In the genomic region with DNA sequence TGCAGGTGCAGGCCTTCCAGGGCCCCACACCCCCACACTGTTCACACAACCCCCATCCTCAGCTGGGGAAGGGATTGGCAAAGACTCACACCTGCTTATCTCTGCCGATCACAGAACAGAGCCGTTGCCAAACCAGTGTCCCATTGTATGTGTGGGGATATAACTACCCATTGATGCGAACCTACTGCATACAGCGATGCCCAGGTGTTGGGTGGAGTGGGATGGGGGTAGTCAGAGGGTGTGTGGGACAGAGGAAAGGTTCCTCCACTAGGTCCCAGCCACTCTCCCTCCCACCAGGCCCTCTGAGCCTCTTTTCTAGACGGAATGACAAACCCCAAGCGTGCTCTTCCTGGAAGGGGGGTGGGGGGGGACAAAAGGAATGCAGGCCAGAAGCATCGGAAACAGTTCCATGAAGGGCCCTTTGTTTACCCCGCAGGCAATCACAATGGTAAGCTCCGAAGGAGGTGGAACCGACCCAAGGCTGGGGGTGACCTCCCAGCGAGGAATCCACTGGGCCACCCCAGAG, we compare ENCODE assay signal across 10 mouse cellular contexts. TPM values are rescaled to one million over a fixed set of nuclear protein-coding genes. Genes with fewer than 3 reads are reported as not detected.
DNase-seq lines count a peak whose midpoint lies in the region; ATAC-seq and TF ChIP-seq lines count a peak whose summit lies in the region.
"Had no signal": no experiment of that assay in that cellular context is flagged by ENCODE, and none has a peak within 500 bp of the region (broad histone marks: within the 10 kb centered on the region; RNA-seq: fewer than 3 reads in every experiment).

Cpsf4l (minus strand) TSS at position 287 of the 526 bp plus-strand sequence.

- H3K9ac ChIP-seq in heart, embryonic 15.5 days = no peak within 1 kb of the TSS
- H3K9ac ChIP-seq in intestine, embryonic 16.5 days (ENCODE audit: low read depth, low read length) = peak within 1 kb of the TSS; percentile 62
- H3K9ac ChIP-seq: liver, embryonic 13.5 days had no signal

- no peaks in the 10 kb centered on the region for H3K27me3 ChIP-seq in heart, embryonic 15.5 days
- H3K27me3 ChIP-seq in intestine, embryonic 16.5 days (replicated peaks; ENCODE audit: control insufficient read depth, insufficient read depth, low read length) = no peaks in the 10 kb centered on the region

- ATAC-seq in heart, embryonic 15.5 days (replicated peaks; ENCODE audit: insufficient number of reproducible peaks, insufficient read depth, low FRiP score, low read depth) = no peak; the same call in 1 of the 2 replicates
- peak; percentile 47 for ATAC-seq in intestine, embryonic 16.5 days

- peak within 1 kb of the TSS; percentile 17; the same call in 1 of the 2 replicates for H3K4me3 ChIP-seq in heart, embryonic 15.5 days
- no peak within 1 kb of the TSS for H3K4me3 ChIP-seq in intestine, embryonic 16.5 days (ENCODE audit: low read length)
- no peak within 1 kb of the TSS for H3K4me3 ChIP-seq in olfactory bulb, adult 2 months (ENCODE audit: insufficient read depth, low read depth, low read length)
- H3K4me3 ChIP-seq: liver, embryonic 13.5 days had no signal

- peak within 1 kb of the TSS; percentile 8; the same call in 1 of the 2 replicates for H3K4me2 ChIP-seq in heart, embryonic 15.5 days
- peak within 1 kb of the TSS; percentile 17; the same call in 1 of the 2 replicates for H3K4me2 ChIP-seq in intestine, embryonic 16.5 days (ENCODE audit: low read depth, low read length)
- H3K4me2 ChIP-seq: liver, embryonic 13.5 days had no signal

- DNase-seq in heart, postnatal 4 days = no peak
- DNase-seq in embryo, embryonic 11 days = peak; percentile 69
- DNase-seq in left cerebral cortex, postnatal 10 days (ENCODE audit: extremely low spot score in 1 of 2, low spot score in 2 of 2) = no peak
- DNase-seq in natural killer cell, adult 2 months (ENCODE audit: low spot score in 2 of 2) = no peak
- DNase-seq in urinary bladder, postnatal 25 days (ENCODE audit: low spot score) = no peak
- DNase-seq: liver, embryonic 13.5 days had no signal

- no peak for TF ChIP-seq CTCF in olfactory bulb, adult 2 months (IDR thresholded peaks at IDR 0.05; ENCODE audit: insufficient read depth, low read depth, low read length)

- H3K36me3 ChIP-seq in heart, embryonic 15.5 days = no peaks in the 10 kb centered on the region
- no peaks in the 10 kb centered on the region for H3K36me3 ChIP-seq in intestine, embryonic 16.5 days (ENCODE audit: control insufficient read depth, insufficient read depth, low read length)
- H3K36me3 ChIP-seq: G1E; liver, embryonic 13.5 days had no signal

- no peak for TF ChIP-seq POLR2A in olfactory bulb, adult 2 months (IDR thresholded peaks at IDR 0.05; ENCODE audit: insufficient read depth, low read depth, low read length)

- WGBS in heart, embryonic 15.5 days = 18% methylated on average over 11 of the region's 11 CpGs
- WGBS in intestine, embryonic 16.5 days = 29% methylated on average over 11 of the region's 11 CpGs
- 44% methylated on average over 11 of the region's 11 CpGs for WGBS in olfactory bulb, adult 2 months

- no peaks in the 10 kb centered on the region for H3K9me3 ChIP-seq in heart, embryonic 15.5 days (replicated peaks)
- no peaks in the 10 kb centered on the region for H3K9me3 ChIP-seq in intestine, embryonic 16.5 days (ENCODE audit: control insufficient read depth, low read length)
- H3K9me3 ChIP-seq: G1E; liver, embryonic 13.5 days had no signal

- intact Hi-C loops in left cerebral cortex, postnatal 10 days (cut with DNase I) = loop anchor here (10.0 kb wide), 1 partner anchor 355 kb away; the partner anchor contains the start of gene Sdk2

- peak within 1 kb of the TSS; percentile 53 for H3K27ac ChIP-seq in heart, embryonic 15.5 days
- peak within 1 kb of the TSS; percentile 77 for H3K27ac ChIP-seq in intestine, embryonic 16.5 days (ENCODE audit: low read length)
- peak within 1 kb of the TSS; percentile 49; the same call in 1 of the 2 replicates for H3K27ac ChIP-seq in olfactory bulb, adult 2 months (ENCODE audit: insufficient read depth, low read depth, low read length)
- H3K27ac ChIP-seq: liver, embryonic 13.5 days had no signal

- H3K4me1 ChIP-seq in heart, embryonic 15.5 days (replicated peaks) = peaks cover 17% of the 10 kb centered on the region
- peaks cover 25% of the 10 kb centered on the region for H3K4me1 ChIP-seq in intestine, embryonic 16.5 days (ENCODE audit: control insufficient read depth, insufficient read depth, low read length)
- peaks cover 16% of the 10 kb centered on the region for H3K4me1 ChIP-seq in olfactory bulb, adult 2 months (ENCODE audit: control insufficient read depth, insufficient read depth, low read length)

RNA-seq across cellular contexts. Expression of gene Cpsf4l, which starts in this region (rescaled TPM):
- 0.74 and 5.1 TPM in 2 replicates for polyA plus RNA-seq in heart, embryonic 15.5 days (2015; fragmentation: Nextera tagmentation; extraction: Ambion mirVana)
- total RNA-seq in heart, postnatal 4 days (2021) = not detected
- 0.12 and 0.33 TPM in 2 replicates for polyA plus RNA-seq in intestine, embryonic 16.5 days (2015; fragmentation: Nextera tagmentation; extraction: Ambion mirVana)
- not detected in 2 replicates for polyA plus RNA-seq in olfactory bulb, adult 2 months (2012; ENCODE audit: insufficient read depth, insufficient read length, low replicate concordance, missing spikeins)
- total RNA-seq in left cerebral cortex, postnatal 10 days (2021) = not detected
- total RNA-seq: G1E had no signal
- polyA plus RNA-seq: G1E; liver, embryonic 13.5 days had no signal

Comparison
In these comparisons a context has a peak if more than half of its experiments do, and no peak if none do; other contexts are left out.
1. Peak in ATAC-seq, H3K27ac ChIP-seq, H3K9ac ChIP-seq and H3K4me2 ChIP-seq in intestine, embryonic 16.5 days; RNA of the gene not detected or under 1 TPM.